Mouse (Mus musculus) megakaryocyte progenitor cell, adult 5-6 weeks (primary cell): ENCODE measurements around the gene Slc8b1. TPM values are rescaled to one million over a fixed set of nuclear protein-coding genes. Genes with fewer than 3 reads are reported as not detected.

Experiments used
- ATAC-seq: replicated peaks from 2 replicates; pipeline ENCODE4 v1.8.0; 2016; ENCODE audit warnings: mild to moderate bottlenecking, moderate TSS enrichment, inconsistent platforms; ENCODE audit not compliant: poor library complexity
- total RNA-seq, 2 experiments: library from RNA; stranded (forward) in 1 of 2; stranded (reverse) in 1 of 2; fragments of 157-497, 149-512 nt in 1 of 2; fragments of 200-1000 nt in 1 of 2; gene quantifications; 2 replicates each; pipeline versions ENCODE4 v1.2.3 to v1.2.4; 2015 to 2017

Gene Slc8b1
- total RNA-seq, 2 experiments from 2014 or later, result 21.1 to 32.5 TPM

GRCm38 (mm10) chr5:120566101-120566500 is 55.1 kb downstream of the Slc8b1 start:
- no peak for ATAC-seq

GRCm38 (mm10) chr5:120566681-120567252 is 55.8 kb downstream of the Slc8b1 start:
- no peak for ATAC-seq

GRCm38 (mm10) chr5:120567253-120567701 is 56.3 kb downstream of the Slc8b1 start:
- no peak for ATAC-seq

GRCm38 (mm10) chr5:120567761-120568211 is 56.8 kb downstream of the Slc8b1 start:
- no peak for ATAC-seq

- ATAC-seq, result no peak
Observed at GRCm38 (mm10) chr5:120568336-120568768, 57.4 kb downstream of the Slc8b1 start.

GRCm38 (mm10) chr5:120568964-120569363 is 58.0 kb downstream of the Slc8b1 start:
- ATAC-seq, result no peak

- ATAC-seq, result no peak
Observed at GRCm38 (mm10) chr5:120569791-120570190, 58.8 kb downstream of the Slc8b1 start.

- peak; percentile 85 for ATAC-seq
Observed at GRCm38 (mm10) chr5:120570289-120570897, 59.4 kb downstream of the Slc8b1 start.

GRCm38 (mm10) chr5:120571056-120571740 is 60.2 kb downstream of the Slc8b1 start:
- ATAC-seq, result no peak

- ATAC-seq, result no peak
Observed at GRCm38 (mm10) chr5:120574469-120575063, 63.6 kb downstream of the Slc8b1 start.

GRCm38 (mm10) chr5:120576781-120577301 is 65.9 kb downstream of the Slc8b1 start:
- ATAC-seq, result peak; percentile 15; the same call in 1 of the 2 replicates

GRCm38 (mm10) chr5:120577935-120578441 is 67.0 kb downstream of the Slc8b1 start:
- peak; percentile 72 for ATAC-seq

GRCm38 (mm10) chr5:120578504-120579081 is 67.6 kb downstream of the Slc8b1 start:
- ATAC-seq, result peak; percentile 63

- peak; percentile 21 for ATAC-seq
Observed at GRCm38 (mm10) chr5:120579211-120579897, 68.4 kb downstream of the Slc8b1 start.

- no peak for ATAC-seq
Observed at GRCm38 (mm10) chr5:120579898-120580626, 69.1 kb downstream of the Slc8b1 start.

- no peak for ATAC-seq
Observed at GRCm38 (mm10) chr5:120582002-120582401, 71.0 kb downstream of the Slc8b1 start.

- no peak for ATAC-seq
Observed at GRCm38 (mm10) chr5:120583511-120583910, 72.5 kb downstream of the Slc8b1 start.
